Mouse (Mus musculus) hindbrain, embryonic 14.5 days (tissue): ENCODE measurements around the gene 9930104L06Rik. TPM values are rescaled to one million over a fixed set of nuclear protein-coding genes. Genes with fewer than 3 reads are reported as not detected.
"Not testable (repeated sequence)": the region's sequence is repeated elsewhere in the genome, so short reads cannot be mapped to it uniquely, and the experiment has no call there.

Source experiments
- ATAC-seq: fragments of 200-750 bp; cut with Nextera tagmentation; 2 replicates; pipeline ENCODE4 v1.8.0; 2017; ENCODE audit warnings: moderate number of reproducible peaks, mild to moderate bottlenecking, moderate TSS enrichment, moderate library complexity; ENCODE audit not compliant: low FRiP score
- DNase-seq: peaks from one replicate; pipeline ENCODE4 v3.0.0-alpha.2; 2015; ENCODE audit warnings: low spot score
- H3K27ac ChIP-seq: fragments of 300-500 bp; sonication (generic); 2 replicates; pipeline ENCODE4 v1.5.1; 2014; ENCODE audit warnings: mild to moderate bottlenecking, moderate library complexity
- H3K27me3 ChIP-seq: fragments of 300-500 bp; sonication (generic); 2 replicates; pipeline ENCODE4 v1.6.1; 2014; ENCODE audit warnings: mild to moderate bottlenecking, low read length, mixed read lengths; ENCODE audit not compliant: control insufficient read depth, insufficient read depth
- H3K36me3 ChIP-seq: fragments of 300-500 bp; sonication (generic); replicated peaks from 2 replicates; pipeline ENCODE4 v1.6.1; 2014; ENCODE audit not compliant: control insufficient read depth, insufficient read depth
- H3K4me1 ChIP-seq: fragments of 300-500 bp; sonication (generic); replicated peaks from 2 replicates; pipeline ENCODE4 v1.6.1; 2014; ENCODE audit warnings: antibody characterized with exemption, low read length, mixed read lengths; ENCODE audit not compliant: control insufficient read depth, insufficient read depth
- H3K4me2 ChIP-seq: fragments of 300-500 bp; sonication (generic); replicated peaks from 2 replicates; pipeline ENCODE4 v1.6.1; 2014; ENCODE audit warnings: mild to moderate bottlenecking, moderate library complexity
- H3K4me3 ChIP-seq: fragments of 300-500 bp; sonication (generic); replicated peaks from 2 replicates; pipeline ENCODE4 v1.5.1; 2014; ENCODE audit warnings: mild to moderate bottlenecking, low read length
- H3K9ac ChIP-seq: fragments of 300-500 bp; sonication (generic); 2 replicates; pipeline ENCODE4 v1.6.1; 2014
- H3K9me3 ChIP-seq: fragments of 300-500 bp; sonication (generic); 2 replicates; pipeline ENCODE4 v1.6.1; 2016; ENCODE audit warnings: low read length; ENCODE audit not compliant: control insufficient read depth
- WGBS: fragments of 180-500 bp; shearing (Covaris S2); extraction: QIAGEN DNeasy Blood & Tissue Kit; methylation state at CpG from one replicate; pipeline ENCODE4 v1.1.7; 2014; 5-methylcytosine and 5-hydroxymethylcytosine counted together
- polyA plus RNA-seq: library from polyadenylated mRNA; unstranded; fragments of >200 nt; fragmentation: Nextera tagmentation; extraction: Ambion mirVana; gene quantifications from 2 replicates; pipeline ENCODE4 v1.2.1, GENCODE M21; 2014

Gene 9930104L06Rik
- polyA plus RNA-seq, 1 experiment from 2014 or later = 4.1 TPM

GRCm38 (mm10) chr4:124905971-124906822 is 30.7 kb upstream of the 9930104L06Rik start:
- Histone ChIP-seq H3K36me3 (no peaks in the 10 kb centered on the region), H3K4me1 (peaks cover 19% of the 10 kb centered on the region; the same call in 1 of the 2 replicates), H3K4me3 (peak overlapping the region; percentile 13; the same call in 1 of the 2 replicates), H3K9ac (peak overlapping the region; percentile 39; the same call in 1 of the 2 replicates), H3K4me2 (peak overlapping the region; percentile 50), H3K27ac (peak overlapping the region; percentile 79), H3K27me3 (no peaks in the 10 kb centered on the region), H3K9me3 (no peaks in the 10 kb centered on the region)
- DNase-seq (peak; percentile 68), ATAC-seq (peak; percentile 87)
- WGBS = 8% methylated on average over 21 of the region's 21 CpGs

GRCm38 (mm10) chr4:124928102-124928501 is 8.7 kb upstream of the 9930104L06Rik start:
- no peaks in the 10 kb centered on the region for H3K4me1 ChIP-seq

GRCm38 (mm10) chr4:124939211-124939610 is 2.4 kb downstream of the 9930104L06Rik start, which contains the start of gene Cdca8:
Gene Cdca8, minus strand, starts transcription at chr4:124939311.
- not testable (repeated sequence) for H3K27me3 ChIP-seq, H3K27ac ChIP-seq, H3K4me3 ChIP-seq, ATAC-seq, H3K9ac ChIP-seq, H3K4me2 ChIP-seq, DNase-seq, H3K9me3 ChIP-seq
- 99% methylated on average over 4 of the region's 4 CpGs for WGBS
- Histone ChIP-seq H3K36me3 (peaks cover 30% of the 10 kb centered on the region), H3K4me1 (peaks cover 16% of the 10 kb centered on the region)

More at GRCm38 (mm10) chr4:124928102-124928501, 8.7 kb upstream of the 9930104L06Rik start:
- no peak overlapping the region for H3K4me2 ChIP-seq
- H3K9me3 ChIP-seq = no peaks in the 10 kb centered on the region
- ATAC-seq (no peak), DNase-seq (no peak)
- H3K36me3 ChIP-seq = peaks cover 25% of the 10 kb centered on the region
- H3K4me3 ChIP-seq = no peak overlapping the region
- no peak overlapping the region for H3K27ac ChIP-seq
- H3K9ac ChIP-seq = no peak overlapping the region
- no peaks in the 10 kb centered on the region for H3K27me3 ChIP-seq
- WGBS = 94% methylated on average over 5 of the region's 5 CpGs

GRCm38 (mm10) chr4:124943022-124943421 is 6.2 kb downstream of the 9930104L06Rik start:
- no peak for ATAC-seq
- no peak overlapping the region for H3K4me3 ChIP-seq
- DNase-seq = peak; percentile 96
- peaks cover 38% of the 10 kb centered on the region for H3K36me3 ChIP-seq
- H3K4me2 ChIP-seq = no peak overlapping the region
- no peaks in the 10 kb centered on the region for H3K27me3 ChIP-seq
- no peaks in the 10 kb centered on the region for H3K9me3 ChIP-seq
- 10% methylated on average over 4 of the region's 4 CpGs for WGBS
- H3K9ac ChIP-seq = no peak overlapping the region
- no peaks in the 10 kb centered on the region for H3K4me1 ChIP-seq
- no peak overlapping the region for H3K27ac ChIP-seq

GRCm38 (mm10) chr4:124943781-124944180 is 6.9 kb downstream of the 9930104L06Rik start:
- no peak for DNase-seq
- no peak overlapping the region for H3K4me2 ChIP-seq
- no peak overlapping the region for H3K4me3 ChIP-seq
- H3K9ac ChIP-seq = no peak overlapping the region
- no peaks in the 10 kb centered on the region for H3K27me3 ChIP-seq
- H3K9me3 ChIP-seq = no peaks in the 10 kb centered on the region
- H3K4me1 ChIP-seq = no peaks in the 10 kb centered on the region
- no peak overlapping the region for H3K27ac ChIP-seq
- H3K36me3 ChIP-seq = peaks cover 32% of the 10 kb centered on the region
- no peak for ATAC-seq
- 95% methylated on average over 5 of the region's 5 CpGs for WGBS

- Histone ChIP-seq H3K27ac (no peak overlapping the region), H3K4me3 (no peak overlapping the region), H3K27me3 (no peaks in the 10 kb centered on the region), H3K36me3 (peaks cover 25% of the 10 kb centered on the region), H3K9ac (no peak overlapping the region), H3K4me2 (no peak overlapping the region), H3K9me3 (no peaks in the 10 kb centered on the region), H3K4me1 (no peaks in the 10 kb centered on the region)
- DNase-seq (no peak), ATAC-seq (no peak)
- WGBS = 76% methylated on average over 2 of the region's 2 CpGs
Measured at GRCm38 (mm10) chr4:124944961-124945360, 8.1 kb downstream of the 9930104L06Rik start.

- H3K4me1 ChIP-seq = no peaks in the 10 kb centered on the region
- ATAC-seq (no peak; the same call in 1 of the 2 replicates), DNase-seq (no peak)
- H3K27ac ChIP-seq = no peak overlapping the region
- H3K4me2 ChIP-seq = no peak overlapping the region
- no peak overlapping the region for H3K9ac ChIP-seq
- H3K4me3 ChIP-seq = no peak overlapping the region
- 85% methylated on average over 3 of the region's 3 CpGs for WGBS
- H3K9me3 ChIP-seq = no peaks in the 10 kb centered on the region
- H3K27me3 ChIP-seq = no peaks in the 10 kb centered on the region
- 0 out of 2 replicates have a peak, but pooled peaks cover 8% of the 10 kb centered on the region for H3K36me3 ChIP-seq
Measured at GRCm38 (mm10) chr4:124949488-124949887, 12.6 kb downstream of the 9930104L06Rik start.

GRCm38 (mm10) chr4:124950181-124951035 is 13.6 kb downstream of the 9930104L06Rik start:
- H3K4me1 ChIP-seq = no peaks in the 10 kb centered on the region
- H3K4me2 ChIP-seq = no peak overlapping the region
- no peaks in the 10 kb centered on the region for H3K27me3 ChIP-seq
- no peak overlapping the region for H3K4me3 ChIP-seq
- 85% methylated on average over 21 of the region's 21 CpGs for WGBS
- DNase-seq = no peak
- H3K27ac ChIP-seq = no peak overlapping the region
- no peaks in the 10 kb centered on the region for H3K9me3 ChIP-seq
- H3K9ac ChIP-seq = no peak overlapping the region
- H3K36me3 ChIP-seq = 0 out of 2 replicates have a peak, but pooled peaks cover 8% of the 10 kb centered on the region
- ATAC-seq = no peak

GRCm38 (mm10) chr4:124951036-124951433 is 14.2 kb downstream of the 9930104L06Rik start:
- H3K9me3 ChIP-seq = no peaks in the 10 kb centered on the region
- H3K27me3 ChIP-seq = no peaks in the 10 kb centered on the region
- no peak overlapping the region for H3K4me2 ChIP-seq
- no peak for ATAC-seq
- 45% methylated on average over 10 of the region's 10 CpGs for WGBS
- no peaks in the 10 kb centered on the region for H3K4me1 ChIP-seq
- H3K9ac ChIP-seq = no peak overlapping the region
- no peak overlapping the region for H3K27ac ChIP-seq
- H3K36me3 ChIP-seq = 0 out of 2 replicates have a peak, but pooled peaks cover 2% of the 10 kb centered on the region
- H3K4me3 ChIP-seq = no peak overlapping the region
- DNase-seq = no peak
